Mouse (Mus musculus) intestine, embryonic 14.5 days (tissue): ENCODE measurements around the gene Myh7b. TPM values are rescaled to one million over a fixed set of nuclear protein-coding genes. Genes with fewer than 3 reads are reported as not detected.

Source experiments
- ATAC-seq: fragments of 200-750 bp; cut with Nextera tagmentation; replicated peaks from 2 replicates; pipeline ENCODE4 v1.8.0; 2017; ENCODE audit warnings: low read depth, moderate number of reproducible peaks, moderate TSS enrichment, moderate library complexity; ENCODE audit not compliant: low FRiP score, low TSS enrichment
- DNase-seq: peaks from one replicate; pipeline ENCODE4 v3.0.0-alpha.2; 2018; ENCODE audit warnings: low spot score
- H3K27ac ChIP-seq: fragments of 300-500 bp; sonication (generic); 2 replicates; pipeline ENCODE4 v1.5.1; 2014; ENCODE audit warnings: low read depth, mild to moderate bottlenecking, control low read depth
- H3K27me3 ChIP-seq: fragments of 300-500 bp; sonication (generic); replicated peaks from 2 replicates; pipeline ENCODE4 v1.6.1; 2014; ENCODE audit warnings: low read length, control low read depth; ENCODE audit not compliant: control insufficient read depth, insufficient read depth
- H3K36me3 ChIP-seq: fragments of 300-500 bp; sonication (generic); 2 replicates; pipeline ENCODE4 v1.6.1; 2014; ENCODE audit warnings: low read length, control low read depth; ENCODE audit not compliant: control insufficient read depth, insufficient read depth
- H3K4me1 ChIP-seq: fragments of 300-500 bp; sonication (generic); replicated peaks from 2 replicates; pipeline ENCODE4 v1.6.1; 2014; ENCODE audit warnings: low read length, control low read depth, mixed read lengths; ENCODE audit not compliant: control insufficient read depth, insufficient read depth
- H3K4me2 ChIP-seq: fragments of 300-500 bp; sonication (generic); 2 replicates; pipeline ENCODE4 v1.6.1; 2014; ENCODE audit warnings: low read length
- H3K4me3 ChIP-seq: fragments of 300-500 bp; sonication (generic); 2 replicates; pipeline ENCODE4 v1.5.1; 2014; ENCODE audit warnings: low read depth, low read length, control low read depth, mixed read lengths
- H3K9ac ChIP-seq: fragments of 300-500 bp; sonication (generic); 2 replicates; pipeline ENCODE4 v1.6.1; 2014; ENCODE audit warnings: mild to moderate bottlenecking, low read length
- H3K9me3 ChIP-seq: fragments of 300-500 bp; sonication (generic); 2 replicates; pipeline ENCODE4 v1.6.1; 2016; ENCODE audit warnings: low read length, control low read depth; ENCODE audit not compliant: control insufficient read depth
- WGBS: fragments of 180-500 bp; shearing (Covaris S2); extraction: QIAGEN DNeasy Blood & Tissue Kit; methylation state at CpG from one replicate; pipeline ENCODE4 v1.1.7; 2014; 5-methylcytosine and 5-hydroxymethylcytosine counted together
- polyA plus RNA-seq: library from polyadenylated mRNA; unstranded; fragments of >200 nt; fragmentation: Nextera tagmentation; extraction: Ambion mirVana; gene quantifications from 2 replicates; pipeline ENCODE4 v1.2.1, GENCODE M21; 2014

Gene Myh7b
- polyA plus RNA-seq, 1 experiment from 2014 or later, result 0.20 TPM

DNA sequence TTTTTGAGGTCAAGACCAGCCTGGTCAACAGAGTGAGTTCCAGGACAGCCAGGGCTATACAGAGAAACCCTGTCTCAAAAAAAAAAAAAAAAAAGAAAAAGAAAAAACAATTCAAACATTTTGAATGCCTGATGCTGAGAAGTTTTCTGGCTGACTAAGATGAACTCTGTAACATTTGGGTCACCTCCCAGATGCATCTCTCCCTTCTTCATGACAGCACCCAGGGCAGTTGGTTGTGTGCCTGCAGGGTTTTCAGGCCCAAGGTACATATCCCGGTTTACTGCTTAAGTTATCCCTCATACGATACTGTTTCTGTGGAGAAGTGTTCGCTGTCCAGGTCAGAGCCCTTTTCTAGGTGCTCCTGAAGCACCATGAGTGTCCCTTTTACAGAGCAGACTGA lies 30.7 kb upstream of the Myh7b start:
- no peak overlapping the region for H3K4me2 ChIP-seq
- H3K9ac ChIP-seq, result no peak overlapping the region
- H3K27me3 ChIP-seq, result no peaks in the 10 kb centered on the region
- ATAC-seq, result no peak
- DNase-seq, result no peak
- no peaks in the 10 kb centered on the region for H3K36me3 ChIP-seq
- WGBS, result 91% methylated on average over 3 of the region's 3 CpGs
- no peak overlapping the region for H3K27ac ChIP-seq
- H3K4me1 ChIP-seq, result no peaks in the 10 kb centered on the region
- H3K9me3 ChIP-seq, result no peaks in the 10 kb centered on the region
- H3K4me3 ChIP-seq, result no peak overlapping the region

DNA sequence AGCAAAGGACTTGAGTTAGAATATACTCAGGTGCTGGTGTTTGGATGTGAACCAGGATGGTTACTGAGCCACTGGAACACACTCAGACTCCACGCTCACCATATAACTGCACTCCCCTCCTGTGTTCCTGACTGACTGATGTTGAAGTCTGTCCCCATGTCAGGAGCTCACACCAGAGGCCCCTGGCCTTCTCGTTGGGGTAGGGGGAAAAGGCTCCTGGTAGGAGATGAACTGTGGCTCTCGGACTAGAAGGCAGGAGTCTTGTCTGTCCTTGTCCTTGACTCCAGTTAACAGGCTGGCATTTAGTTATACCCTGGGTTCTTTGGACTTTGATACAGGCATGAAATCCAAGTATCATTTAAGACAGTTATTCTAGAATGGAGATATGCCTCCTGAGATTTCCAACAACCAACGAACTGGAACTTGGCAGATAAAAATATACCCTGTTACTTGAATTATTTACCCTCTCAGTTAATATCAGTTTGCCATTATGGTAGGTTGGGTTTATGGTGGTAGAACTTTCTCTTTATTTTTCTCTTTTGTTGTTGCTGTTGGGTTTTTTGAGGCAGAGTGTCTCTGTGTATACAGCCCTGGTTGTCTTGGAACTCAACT lies 28.5 kb upstream of the Myh7b start:
- Histone ChIP-seq H3K4me3 (no peak overlapping the region), H3K4me2 (no peak overlapping the region), H3K27ac (no peak overlapping the region), H3K36me3 (no peaks in the 10 kb centered on the region), H3K9me3 (no peaks in the 10 kb centered on the region), H3K4me1 (no peaks in the 10 kb centered on the region), H3K9ac (no peak overlapping the region), H3K27me3 (no peaks in the 10 kb centered on the region)
- DNase-seq, result no peak
- WGBS, result 79% methylated on average over 4 of the region's 4 CpGs
- ATAC-seq, result no peak

DNA sequence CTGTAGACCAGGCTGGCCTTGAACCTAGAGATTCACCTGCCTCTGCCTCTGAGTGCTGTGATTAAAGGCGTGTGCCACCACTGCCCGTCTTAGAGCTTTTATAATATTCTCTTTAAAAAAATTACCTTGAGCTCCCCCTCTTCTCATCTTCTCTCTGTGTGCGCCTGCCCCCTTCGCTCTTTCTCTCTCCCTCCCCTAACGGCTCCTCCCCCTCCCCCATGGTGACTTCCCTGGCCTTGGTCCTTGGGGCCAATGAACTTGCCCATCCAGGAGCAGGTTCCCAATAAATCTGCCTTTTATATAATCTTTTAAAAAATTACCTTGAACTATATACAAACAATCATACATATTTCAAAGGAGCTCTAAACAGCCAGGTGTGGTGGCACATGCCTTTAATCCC lies 28.0 kb upstream of the Myh7b start:
- Histone ChIP-seq H3K4me2 (no peak overlapping the region), H3K9me3 (no peaks in the 10 kb centered on the region)

DNA sequence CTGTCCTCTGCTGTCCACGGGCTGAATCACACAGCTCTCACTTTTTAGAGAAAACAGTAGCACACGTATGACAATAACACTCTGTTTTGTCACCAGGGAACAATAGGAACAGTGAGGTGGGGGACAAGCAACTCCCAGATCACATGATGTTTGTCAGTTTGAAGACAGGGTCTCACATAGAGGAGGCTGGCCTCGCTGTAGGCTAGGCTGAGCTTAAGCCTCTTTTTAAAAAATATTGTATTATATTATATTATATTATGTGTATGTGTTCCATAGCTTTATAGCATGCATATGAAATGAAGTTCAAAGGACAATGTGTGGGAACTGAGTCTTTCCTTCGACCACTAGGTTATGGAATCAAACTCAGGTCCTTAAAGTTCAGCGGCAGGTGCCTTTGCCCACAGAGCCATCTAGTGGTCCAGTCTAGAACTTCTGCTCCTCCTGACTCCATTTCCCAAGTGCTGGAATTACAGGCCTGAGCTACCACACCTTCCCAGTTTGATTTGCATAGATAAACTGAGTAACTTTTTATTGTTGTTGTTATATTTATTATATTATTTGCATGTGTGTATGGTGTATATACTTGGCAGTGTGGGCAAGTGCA lies 27.0 kb upstream of the Myh7b start:
- Histone ChIP-seq H3K9me3 (no peaks in the 10 kb centered on the region), H3K4me2 (no peak overlapping the region), H3K4me3 (no peak overlapping the region), H3K27me3 (no peaks in the 10 kb centered on the region), H3K4me1 (no peaks in the 10 kb centered on the region), H3K9ac (no peak overlapping the region), H3K36me3 (no peaks in the 10 kb centered on the region), H3K27ac (no peak overlapping the region)
- 44% methylated on average over 5 of the region's 5 CpGs for WGBS
- ATAC-seq (peak; percentile 15; the same call in 1 of the 2 replicates), DNase-seq (peak; percentile 79)

More for the DNA sequence above, 28.0 kb upstream of the Myh7b start:
- WGBS, result 89% methylated on average over 5 of the region's 5 CpGs
- DNase-seq (no peak), ATAC-seq (no peak)
- Histone ChIP-seq H3K9ac (no peak overlapping the region), H3K4me3 (no peak overlapping the region), H3K4me1 (no peaks in the 10 kb centered on the region), H3K27ac (no peak overlapping the region), H3K36me3 (no peaks in the 10 kb centered on the region), H3K27me3 (no peaks in the 10 kb centered on the region)

DNA sequence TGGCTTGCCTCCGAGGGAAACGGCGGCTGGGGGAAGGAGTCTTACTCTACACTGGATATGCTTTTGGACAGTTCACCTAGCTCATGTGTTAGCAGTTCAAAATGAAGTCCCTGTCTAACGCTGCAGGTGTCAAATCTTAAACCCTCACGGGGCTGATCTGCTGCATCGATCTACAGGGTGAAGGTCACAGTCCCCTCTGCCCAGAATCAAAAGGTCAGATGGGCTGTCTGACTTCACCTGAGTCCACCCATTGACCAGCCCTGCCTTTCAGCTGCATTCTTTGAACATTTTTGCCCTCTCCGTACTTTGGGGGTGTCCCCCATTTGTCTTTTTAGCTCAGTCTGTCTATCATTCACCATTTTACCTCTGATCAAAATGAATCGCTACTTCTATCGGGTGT lies 25.9 kb upstream of the Myh7b start:
- ATAC-seq (no peak), DNase-seq (no peak)
- 88% methylated on average over 9 of the region's 9 CpGs for WGBS

DNA sequence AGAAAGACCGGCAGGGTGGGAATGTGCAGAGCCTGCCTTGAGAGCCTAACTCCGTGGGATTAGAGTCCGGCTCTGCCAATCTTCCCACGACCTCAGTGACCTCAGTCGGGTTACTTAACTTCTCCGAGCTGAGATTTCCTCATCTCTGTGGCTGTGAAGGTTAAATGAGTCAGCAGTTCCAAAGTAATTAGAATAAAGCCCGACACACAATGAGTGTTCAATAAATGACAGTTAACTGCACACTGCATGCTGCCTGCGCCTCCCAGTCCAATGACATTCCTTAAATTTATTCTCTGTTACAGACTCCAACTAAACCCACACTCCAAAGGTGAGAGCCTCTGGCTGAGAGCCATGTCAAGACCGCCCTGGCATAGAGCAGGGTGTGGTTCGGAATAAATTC lies 25.5 kb upstream of the Myh7b start:
- H3K9me3 ChIP-seq, result no peaks in the 10 kb centered on the region
- no peak overlapping the region for H3K4me3 ChIP-seq
- no peak overlapping the region for H3K27ac ChIP-seq
- H3K4me2 ChIP-seq, result no peak overlapping the region
- DNase-seq (no peak), ATAC-seq (no peak)
- no peaks in the 10 kb centered on the region for H3K36me3 ChIP-seq
- H3K4me1 ChIP-seq, result no peaks in the 10 kb centered on the region
- H3K27me3 ChIP-seq, result no peaks in the 10 kb centered on the region
- H3K9ac ChIP-seq, result no peak overlapping the region
- WGBS, result 74% methylated on average over 10 of the region's 10 CpGs

More for the DNA sequence above, 25.9 kb upstream of the Myh7b start:
- H3K4me3 ChIP-seq, result no peak overlapping the region
- H3K4me1 ChIP-seq, result no peaks in the 10 kb centered on the region
- no peaks in the 10 kb centered on the region for H3K9me3 ChIP-seq
- no peak overlapping the region for H3K27ac ChIP-seq
- no peak overlapping the region for H3K4me2 ChIP-seq
- H3K36me3 ChIP-seq, result no peaks in the 10 kb centered on the region
- H3K9ac ChIP-seq, result no peak overlapping the region
- no peaks in the 10 kb centered on the region for H3K27me3 ChIP-seq

DNA sequence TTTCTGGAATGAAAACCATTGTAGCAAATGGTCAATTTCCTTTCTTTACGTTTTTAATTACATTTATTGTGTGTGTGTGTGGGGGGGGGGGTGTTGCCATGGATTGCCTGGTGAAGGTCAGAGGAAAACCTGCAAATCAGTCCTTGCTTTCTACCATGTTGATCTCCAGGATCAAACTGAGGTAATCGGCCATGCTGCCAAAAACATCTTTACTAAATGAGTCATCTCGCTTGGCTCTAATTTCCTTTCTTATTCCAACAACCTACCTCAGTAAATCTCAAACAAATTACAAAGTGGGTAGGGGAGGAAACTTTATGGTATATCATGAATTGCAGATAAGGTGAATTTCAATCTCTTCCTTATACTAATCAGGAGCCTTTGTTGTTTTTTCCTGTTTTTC lies 22.9 kb upstream of the Myh7b start:
- ATAC-seq, result no peak
- Histone ChIP-seq H3K4me1 (peaks cover 6% of the 10 kb centered on the region; the same call in 1 of the 2 replicates), H3K27ac (no peak overlapping the region), H3K9me3 (no peaks in the 10 kb centered on the region), H3K27me3 (no peaks in the 10 kb centered on the region), H3K36me3 (no peaks in the 10 kb centered on the region), H3K4me2 (no peak overlapping the region), H3K4me3 (no peak overlapping the region), H3K9ac (no peak overlapping the region)
- DNase-seq, result no peak
- 83% methylated on average over 3 of the region's 3 CpGs for WGBS

DNA sequence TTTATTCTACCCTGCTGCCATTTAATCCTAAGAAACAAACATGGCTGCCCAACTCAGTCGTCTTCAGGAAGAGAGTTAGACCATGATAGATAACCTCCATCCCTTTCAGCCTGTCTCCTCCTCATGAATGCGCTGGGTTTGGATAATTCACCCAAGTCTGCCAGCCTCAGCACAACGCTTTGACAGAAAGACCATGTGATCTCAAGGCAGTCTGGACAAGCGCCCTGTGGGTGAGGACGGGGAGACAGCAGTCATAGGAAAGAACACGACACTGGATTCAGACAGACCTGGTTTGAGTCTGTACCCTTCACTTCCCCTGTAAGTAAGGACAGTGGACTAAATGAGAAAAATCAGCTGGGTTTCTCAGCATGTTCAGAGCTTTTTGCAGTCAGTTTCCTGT lies 21.5 kb upstream of the Myh7b start:
- Histone ChIP-seq H3K4me2 (no peak overlapping the region), H3K9me3 (no peaks in the 10 kb centered on the region), H3K9ac (no peak overlapping the region), H3K4me1 (peaks cover 6% of the 10 kb centered on the region; the same call in 1 of the 2 replicates), H3K27ac (no peak overlapping the region), H3K27me3 (no peaks in the 10 kb centered on the region), H3K4me3 (no peak overlapping the region), H3K36me3 (no peaks in the 10 kb centered on the region)
- ATAC-seq, result no peak
- 83% methylated on average over 6 of the region's 6 CpGs for WGBS
- DNase-seq, result no peak

DNA sequence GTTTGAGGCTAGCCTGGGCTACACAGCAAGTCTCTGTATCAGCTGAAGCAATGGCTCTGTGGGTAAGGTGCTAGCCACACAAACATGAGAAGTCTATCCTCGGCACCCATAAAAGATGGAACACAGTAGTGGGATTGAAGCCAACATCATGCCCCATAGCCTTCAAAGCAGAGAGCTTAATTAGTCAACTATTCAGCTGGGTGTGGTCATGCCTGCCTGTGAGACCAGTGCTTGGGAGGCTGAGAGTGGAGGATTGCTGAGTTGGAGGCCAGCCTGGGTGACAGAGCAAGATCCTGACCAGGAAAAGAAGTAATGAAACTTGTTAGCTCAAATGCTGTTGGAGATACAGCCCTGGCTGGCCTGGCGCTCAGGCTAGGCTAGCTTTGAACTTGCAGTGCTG lies 20.1 kb upstream of the Myh7b start:
- ATAC-seq (no peak), DNase-seq (no peak)
- H3K27ac ChIP-seq, result no peak overlapping the region
- H3K4me3 ChIP-seq, result no peak overlapping the region
- 91% methylated on average over 2 of the region's 2 CpGs for WGBS
- no peak overlapping the region for H3K9ac ChIP-seq
- H3K27me3 ChIP-seq, result no peaks in the 10 kb centered on the region
- no peaks in the 10 kb centered on the region for H3K36me3 ChIP-seq
- peaks cover 6% of the 10 kb centered on the region; the same call in 1 of the 2 replicates for H3K4me1 ChIP-seq
- H3K4me2 ChIP-seq, result 0 out of 2 replicates have a peak overlapping the region, but pooled peaks have one; percentile 69
- H3K9me3 ChIP-seq, result no peaks in the 10 kb centered on the region
